Mouse (Mus musculus) fat pad, adult 2 months (tissue): ENCODE results near the gene Ephb1.

Experiments
- DNase-seq: peaks from one replicate; pipeline ENCODE4 v3.0.0-alpha.2; 2011; ENCODE audit warnings: low read depth, low spot score; ENCODE audit errors: extremely low read depth

Gene Ephb1

GRCm38 (mm10) chr9:101995423-101996156 is 358.9 kb downstream of the Ephb1 start:
- no peak for DNase-seq

DNA sequence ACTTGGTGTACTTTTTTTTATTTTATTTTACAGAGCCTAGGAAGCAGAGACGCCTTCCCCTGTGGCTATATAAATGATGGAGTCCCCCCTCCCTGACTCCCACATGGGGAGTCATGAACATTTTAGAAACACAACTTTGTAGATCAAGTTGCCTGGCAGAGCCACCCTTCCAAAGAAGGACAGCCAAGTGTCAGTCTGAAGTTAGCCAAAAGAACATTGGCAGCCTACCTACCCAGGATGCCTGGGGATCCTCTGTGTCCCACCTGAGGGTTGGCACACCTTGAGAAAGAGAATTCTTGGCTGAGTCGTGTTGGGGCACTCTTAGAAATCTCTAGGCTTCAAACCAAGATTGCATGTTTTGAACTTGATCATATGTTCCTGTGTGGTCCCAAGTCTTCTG is 360.4 kb downstream of the Ephb1 start:
- DNase-seq = no peak

GRCm38 (mm10) chr9:101990836-101991235 is 363.7 kb downstream of the Ephb1 start:
- no peak for DNase-seq

DNA sequence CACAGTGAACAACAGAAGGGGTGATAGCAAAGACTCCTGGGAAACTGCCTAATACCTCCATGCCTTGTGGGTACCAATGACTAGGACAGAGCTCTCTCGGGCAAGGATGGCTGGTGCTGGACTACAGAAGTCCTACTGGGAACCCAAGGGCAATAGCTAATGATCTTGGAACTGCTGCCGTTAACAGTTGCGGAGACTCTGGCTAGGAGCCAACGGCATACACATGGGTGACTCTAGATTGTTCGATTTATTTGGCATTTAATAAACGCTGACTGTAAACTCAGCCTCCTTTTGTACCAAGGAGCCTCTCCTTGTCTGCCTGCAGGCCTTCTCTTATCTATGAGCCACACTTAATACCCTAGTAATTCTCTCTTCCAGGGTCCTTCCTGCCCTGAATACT is 364.5 kb downstream of the Ephb1 start:
- DNase-seq = no peak

- DNase-seq = no peak
These were observed 367.6 kb downstream of the Ephb1 start for GRCm38 (mm10) chr9:101986910-101987309.

GRCm38 (mm10) chr9:101982378-101982777 is 372.1 kb downstream of the Ephb1 start:
- no peak for DNase-seq

DNA sequence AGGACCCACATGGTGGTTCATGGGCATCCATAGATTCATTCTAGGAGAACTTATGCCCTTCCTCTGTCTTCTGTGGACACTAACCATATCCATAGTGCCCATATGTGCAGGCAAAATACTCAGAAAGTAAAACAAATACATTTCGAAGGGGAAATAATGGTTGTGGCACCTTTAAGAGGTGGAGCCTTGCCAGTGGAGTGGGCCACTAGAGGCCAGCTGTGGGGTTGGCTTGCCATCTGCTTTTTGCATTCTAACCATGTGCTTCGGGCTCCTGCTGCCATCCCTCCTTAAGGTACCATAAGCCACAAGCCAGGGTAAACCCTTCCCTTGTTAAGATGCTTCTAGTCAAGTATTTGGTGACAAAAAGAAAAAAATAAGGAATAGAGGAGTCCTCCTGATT is 373.3 kb downstream of the Ephb1 start:
- no peak for DNase-seq

GRCm38 (mm10) chr9:101976884-101977465 is 377.5 kb downstream of the Ephb1 start:
- no peak for DNase-seq

GRCm38 (mm10) chr9:101972314-101972713 is 382.2 kb downstream of the Ephb1 start:
- no peak for DNase-seq

- no peak for DNase-seq
These were observed 382.7 kb downstream of the Ephb1 start for GRCm38 (mm10) chr9:101971806-101972205.

GRCm38 (mm10) chr9:101956228-101956627 is 398.3 kb downstream of the Ephb1 start:
- DNase-seq = no peak

- no peak for DNase-seq
These were observed 400.0 kb downstream of the Ephb1 start for GRCm38 (mm10) chr9:101954529-101954928.

GRCm38 (mm10) chr9:101950101-101950500 is 404.4 kb downstream of the Ephb1 start:
- no peak for DNase-seq

DNA sequence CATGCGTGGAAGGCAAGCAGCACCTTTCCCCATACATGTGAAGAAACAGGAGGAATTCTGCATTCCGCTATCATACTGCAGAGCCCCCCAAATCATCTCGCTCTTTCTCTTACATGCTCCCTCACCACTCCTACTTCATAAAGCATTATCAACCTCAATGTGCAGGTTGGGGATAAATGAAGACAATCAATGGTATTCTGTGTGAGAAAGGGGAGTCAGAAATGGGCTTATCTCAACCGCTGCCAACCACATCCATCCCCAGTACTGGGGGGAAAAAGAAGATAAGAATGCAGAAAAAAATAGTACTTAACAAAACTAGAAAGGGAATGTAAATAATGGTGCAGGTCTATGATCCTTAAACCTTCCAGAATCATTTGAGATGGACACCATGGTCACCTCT is 408.7 kb downstream of the Ephb1 start:
- DNase-seq = no peak

DNA sequence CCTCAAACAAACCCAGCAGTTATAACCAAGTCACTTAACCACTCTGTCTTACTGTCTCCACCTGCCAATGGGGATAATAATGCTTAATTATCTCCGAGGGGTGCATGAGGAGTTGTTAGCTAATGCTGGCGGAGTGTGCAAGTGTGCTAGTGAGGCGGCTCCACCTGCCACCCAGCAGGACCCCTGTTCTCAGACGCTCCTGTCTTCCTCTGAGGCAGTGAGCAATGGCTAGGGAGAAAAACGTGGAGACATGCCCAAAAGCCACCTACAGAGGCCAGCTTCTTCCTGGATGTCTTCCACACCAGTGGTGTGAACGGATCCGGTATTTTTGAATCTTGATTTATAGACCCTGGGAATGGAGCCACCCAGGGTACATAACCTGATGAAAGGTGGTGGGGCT is 409.2 kb downstream of the Ephb1 start:
- no peak for DNase-seq

DNA sequence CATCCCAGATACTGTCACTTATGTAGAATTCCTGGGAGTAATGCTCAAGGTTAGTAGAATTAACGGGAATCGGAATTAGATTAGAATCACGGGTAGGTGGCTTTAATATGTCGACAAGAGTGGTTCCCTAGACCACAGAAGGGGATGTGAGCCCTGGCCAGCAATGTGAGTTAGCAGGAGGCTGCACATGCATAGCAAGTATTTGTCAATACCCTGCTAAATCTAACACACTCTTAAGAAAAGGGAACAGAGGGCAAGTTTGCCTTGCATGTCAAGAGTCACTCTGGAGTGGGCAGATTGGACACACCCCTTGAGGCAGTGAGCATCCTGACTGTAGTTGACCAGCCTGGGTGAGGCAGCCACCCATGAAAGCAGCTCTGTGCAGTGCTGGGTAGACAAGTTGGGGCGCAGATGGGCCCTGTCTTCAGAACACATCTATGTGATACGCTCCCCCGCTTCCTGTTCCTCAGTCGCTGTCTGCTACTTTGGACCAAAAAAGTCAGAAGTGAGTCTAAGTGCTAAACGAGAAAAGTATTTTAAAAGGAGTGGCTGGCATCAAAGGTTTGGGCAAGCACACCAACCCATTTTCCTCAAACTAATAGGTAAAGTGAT is 412.3 kb downstream of the Ephb1 start:
- DNase-seq = no peak

DNA sequence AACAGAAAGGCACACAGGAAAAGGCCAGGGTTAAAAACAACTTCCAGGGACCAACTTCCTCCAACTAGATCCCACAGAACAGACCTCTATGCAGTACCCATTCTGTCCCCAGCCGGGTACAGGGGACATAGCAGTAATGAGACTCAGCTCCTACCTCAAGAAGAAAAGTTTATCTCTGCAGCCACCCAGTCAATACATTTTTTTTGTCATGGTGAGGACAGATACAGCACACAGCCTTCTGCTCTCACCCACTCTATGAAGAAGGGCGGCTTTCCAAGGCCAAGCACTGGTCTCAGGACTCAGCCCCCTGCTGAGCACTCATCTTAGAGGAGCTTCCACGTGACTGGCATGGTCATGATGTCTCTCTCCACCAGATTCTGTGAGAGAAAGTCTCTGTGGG is 414.3 kb downstream of the Ephb1 start:
- DNase-seq = no peak

DNA sequence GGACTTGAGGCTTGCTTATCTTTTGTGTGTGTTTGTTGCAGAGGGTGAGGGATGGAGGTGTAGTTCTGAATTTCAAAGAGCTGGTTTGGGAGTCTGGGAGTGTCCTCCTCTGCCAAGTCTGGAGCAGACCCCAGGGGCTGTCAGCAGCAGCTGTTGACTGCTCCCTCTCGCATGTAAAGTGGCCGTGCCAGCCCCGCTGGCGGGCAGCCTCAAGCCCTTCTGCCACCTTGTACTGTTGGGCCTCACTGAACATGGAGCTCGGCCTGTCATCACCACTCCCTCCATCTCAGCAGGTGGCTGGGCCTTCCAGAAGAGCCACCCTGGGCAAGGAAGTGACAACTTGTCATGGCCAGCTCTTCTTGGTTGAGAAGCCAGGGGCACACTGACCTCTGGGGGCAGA is 415.5 kb downstream of the Ephb1 start:
- no peak for DNase-seq

DNA sequence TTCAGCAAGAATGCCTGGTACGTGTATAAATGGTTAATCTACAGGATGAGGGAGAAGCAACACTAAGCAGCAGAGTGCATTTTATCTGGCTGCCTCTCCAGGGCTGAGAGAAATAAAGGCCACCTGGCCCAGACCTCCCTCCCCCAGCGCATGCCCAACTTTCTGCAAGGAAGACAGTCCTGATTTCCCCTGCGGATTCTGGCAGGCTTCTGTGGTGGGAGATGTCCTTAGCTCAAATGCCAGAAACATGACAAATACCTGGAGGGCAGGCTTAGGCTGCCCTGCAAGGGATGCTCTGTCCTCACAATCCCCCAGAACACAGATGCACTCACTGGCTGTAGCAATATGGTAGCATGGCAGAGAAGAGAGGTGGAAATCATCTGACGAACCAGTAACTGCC is 416.4 kb downstream of the Ephb1 start:
- no peak for DNase-seq

DNA sequence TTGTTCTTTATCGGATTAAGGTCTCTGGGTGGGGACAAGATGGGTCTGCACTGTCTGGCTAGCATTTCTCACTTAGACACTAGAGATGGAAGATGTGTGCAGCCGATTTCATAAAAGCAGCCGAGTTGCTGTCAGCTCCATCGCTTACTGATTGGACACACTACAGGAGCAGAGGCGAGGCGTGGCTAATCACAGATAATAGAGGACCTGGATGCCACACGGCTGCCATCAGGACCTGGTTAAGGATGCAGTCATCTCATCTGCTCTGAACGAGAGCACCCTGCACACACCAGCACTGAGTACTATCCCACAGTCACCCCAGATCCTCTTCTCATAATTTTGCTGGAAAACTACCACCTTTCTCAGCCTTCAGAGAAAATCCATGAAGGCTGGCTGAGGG is 419.6 kb downstream of the Ephb1 start:
- no peak for DNase-seq

DNA sequence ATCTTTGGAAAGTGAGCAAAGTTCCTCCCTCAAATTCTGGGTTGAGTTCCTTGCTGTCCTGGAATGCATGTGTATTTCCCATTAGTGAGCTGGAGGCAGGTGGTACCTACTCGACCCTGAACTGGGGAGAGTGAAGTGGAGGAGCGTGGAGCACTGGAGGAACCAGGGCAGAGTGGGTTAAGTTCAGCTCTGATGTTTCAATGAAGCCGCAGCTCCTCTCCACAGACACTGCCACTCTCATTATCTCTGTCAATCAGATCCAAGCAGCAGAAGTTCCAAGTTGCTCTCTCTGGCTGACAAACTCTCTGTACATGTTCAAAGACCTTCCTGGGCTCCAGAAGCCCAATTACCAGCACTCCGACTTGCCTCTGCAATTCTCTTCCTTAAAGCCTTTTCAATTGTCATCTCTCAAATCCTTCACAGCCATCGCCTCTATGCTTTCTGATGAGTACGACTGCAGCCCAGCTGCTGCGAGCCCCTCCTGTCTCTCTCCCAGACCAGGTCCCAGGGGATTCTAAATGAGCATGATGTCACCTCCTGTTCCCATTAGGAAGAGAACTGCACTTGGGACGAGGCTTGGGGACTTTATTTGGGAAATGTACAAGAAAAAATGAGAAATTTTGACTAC is 420.4 kb downstream of the Ephb1 start:
- no peak for DNase-seq

- DNase-seq = no peak
These were observed 429.7 kb downstream of the Ephb1 start for GRCm38 (mm10) chr9:101924829-101925228.
